Mouse (Mus musculus) bone marrow, adult 2 months (tissue): ENCODE measurements around the gene Tmem127.

Experiments
- CTCF ChIP-seq: fragments of 200-500 bp; IDR thresholded peaks from 2 replicates; pipeline ENCODE4 v1.5.1; 2011; ENCODE audit warnings: low read length, control low read depth; ENCODE audit not compliant: control insufficient read depth, insufficient read depth
- POLR2A ChIP-seq: fragments of 200-500 bp; IDR thresholded peaks from 2 replicates; pipeline ENCODE4 v1.6.1; 2011; ENCODE audit warnings: low read depth, mild to moderate bottlenecking, control low read depth, low read length, borderline replicate concordance; ENCODE audit not compliant: control insufficient read depth

DNA sequence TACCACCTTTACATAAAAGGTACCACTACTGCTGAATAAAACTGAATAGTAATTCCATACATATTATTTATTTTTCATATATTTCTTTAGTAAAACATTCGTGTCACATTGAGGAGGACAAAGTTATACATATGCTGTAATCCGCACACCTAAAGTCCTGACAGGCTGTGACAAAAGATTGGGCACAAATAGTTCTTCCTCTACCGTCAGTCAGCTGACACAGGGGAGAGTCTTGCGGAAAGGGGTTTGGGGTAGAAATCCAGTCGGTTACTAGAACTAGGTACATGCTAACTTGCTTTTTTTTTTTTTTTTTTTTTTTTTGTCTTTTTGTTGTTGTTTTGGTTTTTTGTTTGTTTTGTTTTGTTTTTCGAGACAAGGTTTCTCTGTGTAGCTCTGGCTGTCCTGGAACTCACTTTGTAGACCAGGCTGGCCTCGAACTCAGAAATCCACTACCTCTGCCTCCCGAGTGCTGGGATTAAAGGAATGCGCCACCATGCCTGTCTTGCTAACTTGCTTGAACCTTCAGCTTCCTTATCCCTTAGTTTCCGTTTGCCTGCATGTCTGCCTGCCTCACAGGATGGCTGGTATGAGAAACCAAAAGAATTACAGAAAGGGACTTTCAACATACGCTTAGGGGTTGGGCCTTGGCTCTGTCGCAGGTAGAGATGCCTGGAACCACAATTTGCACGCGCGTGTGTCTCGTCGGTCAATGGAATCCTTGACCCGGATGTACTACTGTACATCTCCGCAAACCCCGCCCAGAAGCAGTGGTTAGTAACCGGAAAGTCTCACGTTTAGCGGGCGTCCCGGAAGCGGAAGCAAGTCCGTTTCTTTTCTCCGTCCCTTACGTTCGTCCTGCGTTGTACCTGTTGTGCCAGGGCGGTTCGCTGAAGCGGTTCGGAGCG is 39.9 kb upstream of the Tmem127 start, which contains the start of the genes 1810024B03Rik and Snrnp200:
- TF ChIP-seq CTCF (no peak), POLR2A (peak; percentile 76; the same call in 1 of the 2 replicates)
